Mouse (Mus musculus) erythroblast, embryonic 14.5 days (primary cell): ENCODE results near the gene Acad12.
"Not testable (repeated sequence)": the region's sequence is repeated elsewhere in the genome, so short reads cannot be mapped to it uniquely, and the experiment has no call there.

Experiments
- GATA1 ChIP-seq: IDR thresholded peaks from 2 replicates; pipeline ENCODE4 v1.6.1; 2012; ENCODE audit warnings: low read length, inconsistent platforms, mixed read lengths
- TAL1 ChIP-seq: IDR thresholded peaks from 3 replicates; pipeline ENCODE4 v1.6.1; 2012; ENCODE audit warnings: low read length, inconsistent platforms, mixed read lengths

- TF ChIP-seq GATA1, TAL1: not testable (repeated sequence)
Measured at GRCm38 (mm10) chr5:121614921-121615320, 3.8 kb downstream of the Acad12 start.
